Mouse (Mus musculus): ENCODE data around the gene Chodl. TPM values are rescaled to one million over a fixed set of nuclear protein-coding genes. Genes with fewer than 3 reads are reported as not detected.
A peak's percentile ranks its signal among the peaks of the same experiment; 100 is the strongest.

Gene Chodl
- not detected for polyA plus RNA-seq (2021)

DNA sequence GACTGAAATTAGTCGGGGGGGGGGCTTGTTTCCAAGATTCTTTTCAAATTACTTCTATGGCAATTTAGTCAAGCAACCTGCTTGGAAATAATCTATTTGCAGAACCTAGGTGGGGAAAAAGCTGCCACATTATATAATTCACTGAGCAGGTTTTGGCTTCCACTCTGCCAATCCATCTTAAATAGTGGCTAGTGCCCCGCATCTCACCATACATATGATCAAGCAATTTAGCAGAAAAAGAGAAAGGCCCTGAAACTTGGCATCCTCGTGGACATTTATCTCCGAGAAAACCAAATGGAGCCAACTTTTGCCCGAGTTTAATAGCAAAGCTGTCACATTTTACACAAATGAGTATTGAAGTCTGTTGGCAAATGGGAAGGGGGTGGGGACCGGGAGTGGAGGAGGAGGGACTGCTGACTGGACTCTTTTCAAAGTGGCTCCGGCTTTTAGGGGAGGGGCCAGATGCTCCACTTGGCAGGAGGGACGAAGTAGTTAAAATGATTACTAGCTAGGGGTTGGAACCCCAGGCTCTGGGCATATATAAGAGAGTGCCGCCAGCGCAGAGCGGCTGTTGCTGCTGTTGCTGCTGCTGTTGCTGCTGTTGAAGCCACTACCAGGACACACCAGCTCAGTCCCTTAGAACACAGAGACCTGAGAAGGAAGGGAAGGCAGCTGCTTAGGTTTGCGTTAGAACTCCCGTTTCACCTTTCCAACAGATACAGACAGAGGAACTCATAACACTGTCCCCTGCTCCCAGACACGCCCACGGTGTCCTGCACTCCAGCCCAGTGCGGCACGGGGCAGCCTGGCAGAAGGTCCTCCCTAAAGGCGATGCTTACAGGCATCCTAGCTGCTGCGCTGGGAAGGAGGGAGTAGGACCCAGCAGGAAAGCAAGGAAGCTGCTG, at the start of gene Chodl:
Chodl (plus strand) TSS at position 567 of the 905 bp plus-strand sequence.
- ChIA-PET POLR2A (no interaction called here), CTCF (no interaction called here)
- ATAC-seq = no peak
- no peak for DNase-seq (ENCODE audit: low read depth, low spot score)
- peaks cover 28% of the 10 kb centered on the region for H3K27me3 ChIP-seq
- no peak for TF ChIP-seq CTCF (IDR thresholded peaks at IDR 0.05)
- in situ Hi-C loops (cut with MboI; ENCODE audit: low pct_unique_long_range_greater_than_20kb) = loop anchor here (25.0 kb wide), 1 partner anchor 468 kb away; no protein-coding TSS in a partner anchor

DNA sequence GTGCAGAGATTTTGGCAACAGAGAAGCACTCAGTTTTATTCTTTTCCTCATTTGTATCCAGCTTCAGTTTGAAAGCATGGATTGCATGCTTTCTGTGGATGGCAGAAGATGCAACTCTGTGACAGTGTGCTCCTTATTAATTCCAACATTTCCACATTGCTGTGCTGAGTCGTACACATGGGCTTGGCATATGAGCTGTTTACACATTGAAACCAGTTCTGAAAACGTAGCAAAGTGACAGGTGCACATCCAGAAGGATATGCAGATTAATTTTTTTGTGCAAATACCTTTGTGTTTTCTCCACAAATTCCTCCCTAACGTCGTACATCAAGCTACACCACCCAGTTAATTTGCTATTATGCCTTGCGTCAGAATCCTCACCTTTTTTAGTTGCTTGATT, 8.1 kb upstream of the Chodl start:
- DNase-seq (ENCODE audit: low read depth, low spot score) (no peak), ATAC-seq (no peak)
- peaks cover 10% of the 10 kb centered on the region for H3K27me3 ChIP-seq
- TF ChIP-seq CTCF (IDR thresholded peaks at IDR 0.05) = no peak
- ChIA-PET CTCF (no interaction called here), POLR2A (no interaction called here)
- in situ Hi-C loops (cut with MboI; ENCODE audit: low pct_unique_long_range_greater_than_20kb) = no loop called here

DNA sequence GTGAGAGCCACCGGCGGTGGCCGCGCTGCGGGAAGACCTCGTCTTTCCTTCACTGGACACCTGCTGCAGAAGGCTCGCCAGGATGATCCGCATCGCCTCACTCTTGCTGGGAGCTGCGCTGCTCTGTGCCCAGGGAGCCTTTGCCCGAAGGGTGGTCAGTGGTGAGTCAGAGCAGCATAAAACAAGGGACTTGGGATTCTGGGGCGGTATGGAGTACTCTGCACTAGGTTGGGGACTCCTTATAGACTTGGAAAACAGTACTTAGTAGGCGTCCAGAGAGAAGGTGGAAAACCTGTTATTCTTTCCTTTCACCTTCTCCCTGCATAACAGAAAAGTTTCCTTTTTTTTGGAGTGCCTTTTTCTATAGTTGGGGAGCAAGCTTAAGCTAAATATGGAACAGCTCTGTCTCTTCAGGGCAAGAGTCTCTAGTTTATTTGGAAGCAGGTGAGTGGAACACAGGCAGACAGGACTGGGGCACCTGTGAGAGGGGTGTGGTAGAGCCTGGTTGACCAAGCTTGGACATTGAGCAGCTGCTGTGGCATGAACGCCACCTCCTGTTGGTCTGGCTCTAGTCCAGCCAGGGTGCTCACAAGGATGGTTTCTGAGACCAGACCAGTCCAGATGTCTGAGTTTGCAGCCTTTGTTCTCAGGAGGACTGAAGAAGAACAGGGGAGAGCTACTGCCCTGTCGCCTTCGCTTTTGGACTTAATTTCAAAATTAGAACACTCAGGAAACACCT, 708 bp downstream of the Chodl start:
- ChIA-PET CTCF (interaction anchor here (1.1 kb wide), 1 partner anchor 11 kb away, joined by 3 read pairs; no protein-coding TSS in a partner anchor), POLR2A (no interaction called here)
- DNase-seq (ENCODE audit: low read depth, low spot score) (no peak), ATAC-seq (no peak)
- peaks cover 30% of the 10 kb centered on the region for H3K27me3 ChIP-seq
- in situ Hi-C loops (cut with MboI; ENCODE audit: low pct_unique_long_range_greater_than_20kb) = loop anchor here (25.0 kb wide), 1 partner anchor 469 kb away; no protein-coding TSS in a partner anchor
- TF ChIP-seq CTCF (IDR thresholded peaks at IDR 0.05) = no peak

DNA sequence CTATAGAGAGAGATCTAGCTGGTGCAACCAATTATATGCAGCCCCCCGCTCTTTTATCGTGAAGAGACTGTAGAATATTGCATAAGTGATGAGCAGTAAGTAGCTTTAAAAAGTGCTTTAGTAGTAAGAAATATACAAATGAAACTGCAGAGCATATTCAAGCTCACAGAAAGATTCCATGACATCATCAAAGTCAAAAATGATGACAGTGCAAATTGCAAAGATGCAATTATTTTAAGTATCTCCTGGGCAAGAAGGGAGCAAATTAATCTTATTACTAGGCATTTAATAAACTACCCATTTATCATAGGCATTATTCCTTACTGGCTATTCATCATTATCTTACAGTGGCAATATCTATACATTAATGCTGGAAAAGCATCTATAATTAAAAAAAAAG, 3.5 kb downstream of the Chodl start:
- ChIA-PET CTCF (no interaction called here), POLR2A (no interaction called here)
- H3K27me3 ChIP-seq = peaks cover 41% of the 10 kb centered on the region
- in situ Hi-C loops (cut with MboI; ENCODE audit: low pct_unique_long_range_greater_than_20kb) = loop anchor here (25.0 kb wide), 1 partner anchor 472 kb away; no protein-coding TSS in a partner anchor
- no peak for TF ChIP-seq CTCF (IDR thresholded peaks at IDR 0.05)
- no peak for ATAC-seq
- no peak for DNase-seq (ENCODE audit: low read depth, low spot score)

DNA sequence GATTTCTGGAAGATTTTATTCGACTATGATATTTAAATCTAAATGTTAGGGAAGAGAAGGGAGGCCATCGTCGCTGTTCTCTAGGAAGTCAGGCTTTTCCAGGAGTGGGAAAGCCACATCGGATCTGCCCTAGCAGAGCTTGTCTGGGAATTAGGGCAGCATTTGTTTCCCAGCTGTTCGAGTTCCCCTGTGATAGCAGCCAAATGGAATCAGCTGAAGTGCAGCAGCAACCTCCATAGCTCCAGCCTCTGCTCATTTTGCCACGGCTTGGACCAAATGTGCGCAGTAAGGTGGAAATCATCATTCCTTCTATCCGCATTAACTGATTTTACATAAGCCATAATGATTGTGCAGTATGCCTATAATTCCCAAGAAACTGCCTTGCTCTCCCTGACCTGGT, 7.0 kb downstream of the Chodl start:
- no peak for TF ChIP-seq CTCF (IDR thresholded peaks at IDR 0.05)
- POLR2A ChIA-PET = no interaction called here
- CTCF ChIA-PET = no interaction called here
- H3K27me3 ChIP-seq = peaks cover 23% of the 10 kb centered on the region
- no peak for DNase-seq (ENCODE audit: low read depth, low spot score)
- in situ Hi-C loops (cut with MboI; ENCODE audit: low pct_unique_long_range_greater_than_20kb) = loop anchor here (25.0 kb wide), 1 partner anchor 475 kb away; no protein-coding TSS in a partner anchor
- ATAC-seq = no peak

DNA sequence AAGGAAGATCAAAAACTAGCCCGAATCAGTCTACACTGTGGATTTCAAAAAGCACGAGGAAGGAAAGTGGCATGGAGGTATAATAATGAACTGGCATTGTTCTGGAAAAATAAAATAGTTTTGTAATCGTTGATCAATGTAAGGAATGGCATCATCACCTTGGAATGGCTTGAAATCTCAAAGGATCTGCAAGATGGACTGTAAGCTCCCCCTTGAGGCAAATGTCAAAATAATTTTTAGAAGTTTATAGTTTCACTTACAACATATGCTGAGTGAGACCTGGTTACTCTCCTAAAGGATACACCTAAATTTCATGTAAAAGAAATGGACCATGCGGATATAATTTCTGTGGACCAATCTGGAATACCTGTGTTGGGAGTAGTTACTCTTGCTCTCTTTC, 19.6 kb downstream of the Chodl start:
- in situ Hi-C loops (cut with MboI; ENCODE audit: low pct_unique_long_range_greater_than_20kb) = loop anchor here (10.0 kb wide), 1 partner anchor 306 kb away; no protein-coding TSS in a partner anchor
- TF ChIP-seq CTCF (IDR thresholded peaks at IDR 0.05) = peak; percentile 10
- CTCF ChIA-PET = no interaction called here

DNA sequence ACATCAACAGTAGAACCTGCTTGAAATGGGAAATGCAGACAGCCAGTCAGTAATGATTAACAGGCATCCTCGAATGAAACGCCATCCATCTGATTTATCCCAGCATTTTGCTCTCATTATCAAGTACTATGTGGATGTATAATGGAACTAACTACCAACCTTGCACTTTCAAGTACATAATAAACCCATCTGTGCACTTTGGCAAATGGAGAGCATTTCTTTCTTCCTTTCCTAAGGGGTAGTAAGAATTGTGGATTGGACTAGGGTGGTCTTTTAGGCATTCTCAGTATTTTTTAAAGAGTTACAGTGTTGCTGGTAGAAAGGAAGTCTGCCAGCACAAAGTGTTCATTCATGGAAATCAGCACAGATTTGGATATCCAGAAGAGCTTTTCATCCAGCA, 26.7 kb downstream of the Chodl start:
- ATAC-seq = no peak
- ChIA-PET CTCF (no interaction called here), POLR2A (no interaction called here)
- TF ChIP-seq CTCF (IDR thresholded peaks at IDR 0.05) = no peak
- peaks cover 9% of the 10 kb centered on the region for H3K27me3 ChIP-seq
- in situ Hi-C loops (cut with MboI; ENCODE audit: low pct_unique_long_range_greater_than_20kb) = loop anchor here (10.0 kb wide), 1 partner anchor 313 kb away; no protein-coding TSS in a partner anchor
- no peak for DNase-seq (ENCODE audit: low read depth, low spot score)

More for the DNA sequence above, 19.6 kb downstream of the Chodl start:
- ATAC-seq = no peak
- H3K27me3 ChIP-seq = peaks cover 6% of the 10 kb centered on the region
- POLR2A ChIA-PET = no interaction called here
- DNase-seq (ENCODE audit: low read depth, low spot score) = no peak

DNA sequence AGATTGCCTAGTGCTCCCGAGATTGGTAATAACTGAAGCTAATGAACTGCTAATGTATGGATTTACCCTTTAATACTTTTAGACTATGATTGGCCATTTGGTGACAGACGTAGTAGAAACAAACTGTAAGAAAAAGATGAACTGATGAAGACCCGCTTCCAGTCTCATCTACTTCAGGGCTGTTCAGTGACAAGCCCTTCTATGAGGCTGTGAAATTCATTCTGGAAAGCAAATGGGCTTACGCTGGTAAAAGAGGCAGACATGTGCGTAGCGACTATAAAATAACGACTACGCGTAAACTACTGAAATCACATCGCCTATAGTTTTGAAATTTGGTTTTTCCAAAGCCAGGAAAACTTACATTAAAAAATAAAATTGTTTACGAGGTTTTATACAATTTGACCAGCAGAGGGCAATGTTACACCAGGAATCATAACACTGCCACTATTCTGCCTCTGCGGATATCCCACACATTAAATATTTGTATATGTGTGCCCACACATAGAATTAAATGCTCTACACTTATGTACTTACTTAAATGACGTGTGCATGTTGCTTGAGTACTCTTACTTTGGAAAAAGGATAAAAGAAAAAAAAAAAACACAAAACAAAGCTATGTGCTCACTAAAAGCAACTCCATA, 38.5 kb downstream of the Chodl start:
- in situ Hi-C loops (cut with MboI; ENCODE audit: low pct_unique_long_range_greater_than_20kb) = no loop called here
- H3K27me3 ChIP-seq = no peaks in the 10 kb centered on the region
- POLR2A ChIA-PET = no interaction called here
- CTCF ChIA-PET = interaction anchor here (0.8 kb wide), 1 partner anchor 10 kb away, joined by 3 read pairs; no protein-coding TSS in a partner anchor
- peak; percentile 46 for TF ChIP-seq CTCF (IDR thresholded peaks at IDR 0.05)
- ATAC-seq = no peak
- no peak for DNase-seq (ENCODE audit: low read depth, low spot score)

DNA sequence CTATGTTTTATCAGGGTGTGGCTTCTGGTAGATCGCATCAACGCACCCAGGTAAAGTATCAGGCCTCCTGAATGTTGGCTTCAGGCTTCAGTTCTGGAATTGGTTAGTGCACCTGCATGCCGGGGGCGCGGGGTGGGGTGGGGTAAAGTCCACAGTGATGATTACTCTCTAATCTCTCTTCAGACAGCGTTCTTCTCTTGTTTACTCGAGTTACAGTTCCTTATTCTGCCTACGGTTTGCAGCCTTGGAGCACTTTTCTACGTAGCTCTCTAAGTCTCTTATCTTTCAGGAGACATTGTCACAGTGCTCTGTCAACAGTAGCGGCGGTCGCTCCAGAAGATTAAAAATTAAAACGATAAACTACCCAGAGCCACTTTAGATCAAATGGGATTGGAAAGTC, 43.4 kb downstream of the Chodl start:
- no peaks in the 10 kb centered on the region for H3K27me3 ChIP-seq
- CTCF ChIA-PET = no interaction called here
- ATAC-seq (no peak), DNase-seq (ENCODE audit: low read depth, low spot score) (no peak)
- POLR2A ChIA-PET = no interaction called here
- TF ChIP-seq CTCF (IDR thresholded peaks at IDR 0.05) = no peak
- in situ Hi-C loops (cut with MboI; ENCODE audit: low pct_unique_long_range_greater_than_20kb) = no loop called here

DNA sequence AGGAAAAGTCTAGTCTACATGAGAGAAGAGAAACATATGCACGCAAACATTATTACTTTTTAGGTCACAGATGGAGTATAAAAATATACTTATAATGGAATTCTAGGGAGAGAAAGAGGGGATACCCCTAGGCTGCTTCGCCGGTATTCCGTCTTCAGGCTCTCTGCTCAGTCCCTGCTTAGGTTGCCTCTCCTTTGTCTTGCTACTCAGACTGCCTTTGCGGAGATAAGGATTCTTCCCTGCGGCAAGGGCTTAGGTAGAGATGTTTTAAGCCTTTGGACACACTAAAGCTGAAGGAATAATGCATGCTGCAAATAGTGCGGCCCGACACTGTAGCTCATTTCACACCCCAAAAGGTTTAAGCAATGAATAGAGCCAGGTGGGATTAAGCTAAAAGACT, 45.6 kb downstream of the Chodl start:
- no peak for TF ChIP-seq CTCF (IDR thresholded peaks at IDR 0.05)
- POLR2A ChIA-PET = no interaction called here
- no peak for ATAC-seq
- DNase-seq (ENCODE audit: low read depth, low spot score) = no peak
- in situ Hi-C loops (cut with MboI; ENCODE audit: low pct_unique_long_range_greater_than_20kb) = no loop called here
- CTCF ChIA-PET = no interaction called here
- no peaks in the 10 kb centered on the region for H3K27me3 ChIP-seq

Other genes with a start within 250 kb of the Chodl start
- gene Tmprss15, start 160.1 kb downstream of the Chodl start, polyA plus RNA-seq (2021) = not detected

All from Patski (cell line).